Mouse (Mus musculus): Measurements from ENCODE around the gene Mief2.
A peak's percentile ranks its signal among the peaks of the same experiment; 100 is the strongest.

Gene Mief2

GRCm38 (mm10) chr11:60719263-60719662 is 8.9 kb upstream of the Mief2 start:
- DNase-seq (ENCODE audit: low read depth) = no peak

- peak; percentile 46 for DNase-seq (ENCODE audit: low read depth)
These were observed 1.4 kb upstream of the Mief2 start, which contains the start of gene Flii for GRCm38 (mm10) chr11:60726601-60727391. Flii (minus strand) TSS chr11:60727263.

- no peak for DNase-seq (ENCODE audit: low read depth)
These were observed 632 bp upstream of the Mief2 start for GRCm38 (mm10) chr11:60727392-60728140.

GRCm38 (mm10) chr11:60729217-60729641 is 1.0 kb downstream of the Mief2 start:
- DNase-seq (ENCODE audit: low read depth) = no peak

- no peak for DNase-seq (ENCODE audit: low read depth)
These were observed 2.0 kb downstream of the Mief2 start for GRCm38 (mm10) chr11:60730169-60730568.

- DNase-seq (ENCODE audit: low read depth) = no peak
These were observed 3.1 kb downstream of the Mief2 start for GRCm38 (mm10) chr11:60731251-60731650.

- peak; percentile 61 for DNase-seq (ENCODE audit: low read depth)
These were observed 6.0 kb downstream of the Mief2 start for GRCm38 (mm10) chr11:60734206-60734605.

- no peak for DNase-seq (ENCODE audit: low read depth)
These were observed 7.0 kb downstream of the Mief2 start for GRCm38 (mm10) chr11:60735191-60735590.

- no peak for DNase-seq (ENCODE audit: low read depth)
These were observed 8.3 kb downstream of the Mief2 start for GRCm38 (mm10) chr11:60736491-60736890.

GRCm38 (mm10) chr11:60737450-60737849 is 9.3 kb downstream of the Mief2 start:
- DNase-seq (ENCODE audit: low read depth) = no peak

- DNase-seq (ENCODE audit: low read depth) = no peak
These were observed 12.1 kb downstream of the Mief2 start for GRCm38 (mm10) chr11:60740321-60740720.

- DNase-seq (ENCODE audit: low read depth) = no peak
These were observed 27.4 kb downstream of the Mief2 start for GRCm38 (mm10) chr11:60755570-60755969.

GRCm38 (mm10) chr11:60761681-60762080 is 33.5 kb downstream of the Mief2 start:
- DNase-seq (ENCODE audit: low read depth) = no peak

GRCm38 (mm10) chr11:60766969-60767368 is 38.8 kb downstream of the Mief2 start:
- no peak for DNase-seq (ENCODE audit: low read depth)

- DNase-seq (ENCODE audit: low read depth) = no peak
These were observed 41.1 kb downstream of the Mief2 start for GRCm38 (mm10) chr11:60769322-60769721.

- no peak for DNase-seq (ENCODE audit: low read depth)
These were observed 42.6 kb downstream of the Mief2 start for GRCm38 (mm10) chr11:60770776-60771175.

- no peak for DNase-seq (ENCODE audit: low read depth)
These were observed 44.0 kb downstream of the Mief2 start for GRCm38 (mm10) chr11:60772161-60772560.

GRCm38 (mm10) chr11:60774158-60774689 is 46.0 kb downstream of the Mief2 start:
- no peak for DNase-seq (ENCODE audit: low read depth)

GRCm38 (mm10) chr11:60774841-60775240 is 46.6 kb downstream of the Mief2 start:
- DNase-seq (ENCODE audit: low read depth) = no peak

GRCm38 (mm10) chr11:60775578-60775977 is 47.4 kb downstream of the Mief2 start:
- DNase-seq (ENCODE audit: low read depth) = no peak

- DNase-seq (ENCODE audit: low read depth) = no peak
These were observed 48.1 kb downstream of the Mief2 start for GRCm38 (mm10) chr11:60776107-60776828.

Data from fibroblast of lung, adult 2 months (primary cell).